Mouse (Mus musculus) midbrain, embryonic 11.5 days (tissue): ENCODE results near the gene Gm28048. TPM values are rescaled to one million over a fixed set of nuclear protein-coding genes. Genes with fewer than 3 reads are reported as not detected.

Experiments used
- ATAC-seq: fragments of 200-750 bp; cut with Nextera tagmentation; 2 replicates; pipeline ENCODE4 v1.8.0; 2017; ENCODE audit warnings: moderate TSS enrichment, moderate library complexity; ENCODE audit not compliant: low FRiP score
- DNase-seq: peaks from one replicate; pipeline ENCODE4 v3.0.0; 2015; ENCODE audit warnings: low spot score; ENCODE audit errors: missing footprints
- H3K27ac ChIP-seq: fragments of 300-500 bp; sonication (generic); 2 replicates; pipeline ENCODE4 v1.5.1; 2014; ENCODE audit warnings: low read depth, low read length
- H3K27me3 ChIP-seq: fragments of 300-500 bp; sonication (generic); 2 replicates; pipeline ENCODE4 v1.6.1; 2014; ENCODE audit warnings: mild to moderate bottlenecking, low read length, moderate library complexity, mixed read lengths; ENCODE audit not compliant: control insufficient read depth, insufficient read depth
- H3K36me3 ChIP-seq: fragments of 300-500 bp; sonication (generic); 2 replicates; pipeline ENCODE4 v1.6.1; 2014; ENCODE audit warnings: mild to moderate bottlenecking, low read length, moderate library complexity, mixed read lengths; ENCODE audit not compliant: control insufficient read depth, insufficient read depth
- H3K4me1 ChIP-seq: fragments of 300-500 bp; sonication (generic); 2 replicates; pipeline ENCODE4 v1.6.1; 2014; ENCODE audit warnings: low read length; ENCODE audit not compliant: control insufficient read depth, insufficient read depth
- H3K4me2 ChIP-seq: fragments of 300-500 bp; sonication (generic); 2 replicates; pipeline ENCODE4 v1.6.1; 2014; ENCODE audit warnings: mild to moderate bottlenecking, moderate library complexity
- H3K4me3 ChIP-seq: fragments of 300-500 bp; sonication (generic); 2 replicates; pipeline ENCODE4 v1.5.1; 2014; ENCODE audit warnings: low read depth, low read length
- H3K9ac ChIP-seq: fragments of 300-500 bp; sonication (generic); 2 replicates; pipeline ENCODE4 v1.6.1; 2014; ENCODE audit warnings: low read length
- H3K9me3 ChIP-seq: fragments of 300-500 bp; sonication (generic); 2 replicates; pipeline ENCODE4 v1.6.1; 2016; ENCODE audit warnings: low read length; ENCODE audit not compliant: control insufficient read depth
- WGBS: fragments of 180-500 bp; shearing (Covaris S2); extraction: QIAGEN DNeasy Blood & Tissue Kit; methylation state at CpG from one replicate; pipeline ENCODE4 v1.1.7; 2014; 5-methylcytosine and 5-hydroxymethylcytosine counted together
- polyA plus RNA-seq: library from polyadenylated mRNA; unstranded; fragments of >200 nt; fragmentation: Nextera tagmentation; extraction: Ambion mirVana; gene quantifications from 2 replicates; pipeline ENCODE4 v1.2.1, GENCODE M21; 2014

Gm28048 gene
- polyA plus RNA-seq, 1 experiment from 2014 or later = 5.6 TPM

GRCm38 (mm10) chr11:22880383-22881172 is 101.3 kb downstream of the Gm28048 start:
- no peak overlapping the region for H3K9ac ChIP-seq
- no peak for DNase-seq
- H3K27ac ChIP-seq = no peak overlapping the region
- no peaks in the 10 kb centered on the region for H3K27me3 ChIP-seq
- no peaks in the 10 kb centered on the region for H3K36me3 ChIP-seq
- H3K4me2 ChIP-seq = no peak overlapping the region
- H3K4me3 ChIP-seq = no peak overlapping the region
- no peak for ATAC-seq
- 67% methylated on average over 3 of the region's 3 CpGs for WGBS
- no peaks in the 10 kb centered on the region for H3K9me3 ChIP-seq
- no peaks in the 10 kb centered on the region for H3K4me1 ChIP-seq

- Histone ChIP-seq H3K9me3 (no peaks in the 10 kb centered on the region), H3K9ac (no peak overlapping the region), H3K4me2 (no peak overlapping the region), H3K27ac (no peak overlapping the region), H3K36me3 (no peaks in the 10 kb centered on the region), H3K27me3 (no peaks in the 10 kb centered on the region), H3K4me1 (no peaks in the 10 kb centered on the region), H3K4me3 (no peak overlapping the region)
- 93% methylated on average over 4 of the region's 4 CpGs for WGBS
- DNase-seq = no peak
- no peak for ATAC-seq
Measured at GRCm38 (mm10) chr11:22879645-22880044, 102.2 kb downstream of the Gm28048 start.

GRCm38 (mm10) chr11:22876680-22877330 is 105.1 kb downstream of the Gm28048 start:
- H3K9ac ChIP-seq = no peak overlapping the region
- no peak for ATAC-seq
- H3K4me3 ChIP-seq = no peak overlapping the region
- H3K27ac ChIP-seq = no peak overlapping the region
- no peaks in the 10 kb centered on the region for H3K4me1 ChIP-seq
- H3K4me2 ChIP-seq = no peak overlapping the region
- 93% methylated on average over 3 of the region's 3 CpGs for WGBS
- H3K36me3 ChIP-seq = no peaks in the 10 kb centered on the region
- no peaks in the 10 kb centered on the region for H3K9me3 ChIP-seq
- no peak for DNase-seq
- no peaks in the 10 kb centered on the region for H3K27me3 ChIP-seq

GRCm38 (mm10) chr11:22875279-22875678 is 106.6 kb downstream of the Gm28048 start:
- H3K4me1 ChIP-seq = no peaks in the 10 kb centered on the region
- no peak overlapping the region for H3K4me3 ChIP-seq
- H3K9ac ChIP-seq = no peak overlapping the region
- H3K9me3 ChIP-seq = no peaks in the 10 kb centered on the region
- H3K4me2 ChIP-seq = no peak overlapping the region
- H3K36me3 ChIP-seq = no peaks in the 10 kb centered on the region
- no peaks in the 10 kb centered on the region for H3K27me3 ChIP-seq
- DNase-seq = no peak
- no peak overlapping the region for H3K27ac ChIP-seq
- ATAC-seq = no peak
- 73% methylated on average over 4 of the region's 4 CpGs for WGBS

GRCm38 (mm10) chr11:22874747-22875146 is 107.1 kb downstream of the Gm28048 start:
- Histone ChIP-seq H3K9me3 (no peaks in the 10 kb centered on the region), H3K27me3 (no peaks in the 10 kb centered on the region), H3K36me3 (no peaks in the 10 kb centered on the region), H3K9ac (no peak overlapping the region), H3K4me2 (no peak overlapping the region), H3K4me1 (no peaks in the 10 kb centered on the region), H3K27ac (no peak overlapping the region), H3K4me3 (no peak overlapping the region)
- DNase-seq = no peak
- no peak for ATAC-seq
- 60% methylated on average over 6 of the region's 6 CpGs for WGBS

- no peaks in the 10 kb centered on the region for H3K36me3 ChIP-seq
- ATAC-seq (no peak), DNase-seq (no peak)
- H3K9ac ChIP-seq = no peak overlapping the region
- H3K27ac ChIP-seq = no peak overlapping the region
- H3K4me3 ChIP-seq = no peak overlapping the region
- no peaks in the 10 kb centered on the region for H3K4me1 ChIP-seq
- 66% methylated on average over 4 of the region's 4 CpGs for WGBS
- no peak overlapping the region for H3K4me2 ChIP-seq
- no peaks in the 10 kb centered on the region for H3K27me3 ChIP-seq
- no peaks in the 10 kb centered on the region for H3K9me3 ChIP-seq
Measured at GRCm38 (mm10) chr11:22873383-22873782, 108.5 kb downstream of the Gm28048 start.

GRCm38 (mm10) chr11:22872307-22872680 is 109.6 kb downstream of the Gm28048 start:
- no peaks in the 10 kb centered on the region for H3K9me3 ChIP-seq
- H3K4me3 ChIP-seq = no peak overlapping the region
- WGBS = 79% methylated on average over 4 of the region's 4 CpGs
- DNase-seq (no peak), ATAC-seq (no peak)
- no peaks in the 10 kb centered on the region for H3K4me1 ChIP-seq
- no peaks in the 10 kb centered on the region for H3K27me3 ChIP-seq
- no peak overlapping the region for H3K9ac ChIP-seq
- no peak overlapping the region for H3K4me2 ChIP-seq
- no peak overlapping the region for H3K27ac ChIP-seq
- no peaks in the 10 kb centered on the region for H3K36me3 ChIP-seq

GRCm38 (mm10) chr11:22871628-22872306 is 110.1 kb downstream of the Gm28048 start:
- Histone ChIP-seq H3K27ac (no peak overlapping the region), H3K4me3 (no peak overlapping the region), H3K4me1 (no peaks in the 10 kb centered on the region), H3K9ac (no peak overlapping the region), H3K36me3 (no peaks in the 10 kb centered on the region), H3K4me2 (no peak overlapping the region), H3K9me3 (no peaks in the 10 kb centered on the region), H3K27me3 (no peaks in the 10 kb centered on the region)
- ATAC-seq (no peak), DNase-seq (no peak)
- 78% methylated on average over 7 of the region's 7 CpGs for WGBS

- no peak for ATAC-seq
- H3K9me3 ChIP-seq = no peaks in the 10 kb centered on the region
- no peak overlapping the region for H3K4me2 ChIP-seq
- no peaks in the 10 kb centered on the region for H3K36me3 ChIP-seq
- no peak for DNase-seq
- H3K27ac ChIP-seq = no peak overlapping the region
- no peaks in the 10 kb centered on the region for H3K27me3 ChIP-seq
- WGBS = 83% methylated on average over 8 of the region's 8 CpGs
- H3K4me3 ChIP-seq = no peak overlapping the region
- H3K4me1 ChIP-seq = no peaks in the 10 kb centered on the region
- no peak overlapping the region for H3K9ac ChIP-seq
Measured at GRCm38 (mm10) chr11:22868582-22868981, 113.3 kb downstream of the Gm28048 start.
